Mouse (Mus musculus): ENCODE results near the gene Psapl1.

DNA sequence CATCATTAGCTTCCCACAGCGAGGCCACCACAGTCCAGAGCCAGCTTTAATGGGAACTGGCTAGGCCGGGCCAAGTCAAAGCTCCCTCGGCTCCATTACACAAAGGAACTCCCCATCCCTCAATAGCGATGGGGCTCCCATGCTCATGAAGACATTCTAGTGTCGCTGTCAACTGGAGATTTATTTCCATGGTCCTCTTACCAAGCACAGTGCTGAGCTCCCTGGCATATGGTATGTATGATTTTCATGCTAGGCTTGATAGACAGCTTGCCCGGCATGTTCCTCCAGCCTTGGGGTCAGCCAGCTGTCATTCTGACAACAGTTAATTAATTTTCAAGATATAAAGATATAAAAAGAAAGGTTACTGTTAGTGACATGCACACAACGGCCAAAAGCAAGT lies 21.5 kb upstream of the Psapl1 start:
- TF ChIP-seq POLR2A (IDR thresholded peaks at IDR 0.05; ENCODE audit: insufficient read depth, low read length) (no peak), CTCF (IDR thresholded peaks at IDR 0.05; ENCODE audit: low read depth, low read length) (no peak), EP300 (IDR thresholded peaks at IDR 0.05; ENCODE audit: insufficient read depth, low read depth, low read length) (no peak)
